Mouse (Mus musculus): Measurements from ENCODE around the gene Tns3. TPM values are rescaled to one million over a fixed set of nuclear protein-coding genes. Genes with fewer than 3 reads are reported as not detected.

Tns3 gene
- polyA plus RNA-seq, 1 experiment from 2014 or later, result 31.5 TPM

DNA sequence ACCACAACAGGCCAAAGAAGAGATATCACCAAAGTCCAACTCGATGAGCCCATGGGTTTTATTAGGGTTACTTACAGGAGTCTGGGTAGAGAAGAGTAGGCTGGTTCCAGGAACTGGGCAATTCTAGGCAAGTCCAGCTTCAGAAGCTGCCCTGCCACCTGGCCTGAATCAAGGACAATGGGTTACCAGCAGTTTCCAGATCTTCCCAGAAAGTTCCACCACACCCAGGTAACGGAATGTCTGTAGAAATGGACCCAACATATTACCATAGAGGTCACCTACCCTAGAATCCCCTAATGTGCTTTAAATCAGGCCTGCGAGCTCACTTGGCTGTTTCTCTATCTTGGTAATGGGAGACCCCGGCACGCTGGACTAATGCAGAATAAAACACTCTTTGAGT, 29.8 kb upstream of the Tns3 start:
- H3K36me3 ChIP-seq (ENCODE audit: insufficient read depth, low read length), result no peaks in the 10 kb centered on the region
- no peak for ATAC-seq (ENCODE audit: low FRiP score, low TSS enrichment)
- no peak overlapping the region for H3K4me2 ChIP-seq (replicated peaks; ENCODE audit: low read depth, low read length)
- no peak overlapping the region for H3K9ac ChIP-seq (replicated peaks; ENCODE audit: low read length)
- no peak overlapping the region for H3K4me3 ChIP-seq (ENCODE audit: low read length)
- peaks cover 28% of the 10 kb centered on the region for H3K4me1 ChIP-seq (ENCODE audit: insufficient read depth, low read length)
- WGBS, result 89% methylated on average over 5 of the region's 5 CpGs
- H3K27me3 ChIP-seq (ENCODE audit: insufficient read depth, low read length), result no peaks in the 10 kb centered on the region
- H3K27ac ChIP-seq (ENCODE audit: low read length), result no peak overlapping the region
- H3K9me3 ChIP-seq (ENCODE audit: low read length), result no peaks in the 10 kb centered on the region

DNA sequence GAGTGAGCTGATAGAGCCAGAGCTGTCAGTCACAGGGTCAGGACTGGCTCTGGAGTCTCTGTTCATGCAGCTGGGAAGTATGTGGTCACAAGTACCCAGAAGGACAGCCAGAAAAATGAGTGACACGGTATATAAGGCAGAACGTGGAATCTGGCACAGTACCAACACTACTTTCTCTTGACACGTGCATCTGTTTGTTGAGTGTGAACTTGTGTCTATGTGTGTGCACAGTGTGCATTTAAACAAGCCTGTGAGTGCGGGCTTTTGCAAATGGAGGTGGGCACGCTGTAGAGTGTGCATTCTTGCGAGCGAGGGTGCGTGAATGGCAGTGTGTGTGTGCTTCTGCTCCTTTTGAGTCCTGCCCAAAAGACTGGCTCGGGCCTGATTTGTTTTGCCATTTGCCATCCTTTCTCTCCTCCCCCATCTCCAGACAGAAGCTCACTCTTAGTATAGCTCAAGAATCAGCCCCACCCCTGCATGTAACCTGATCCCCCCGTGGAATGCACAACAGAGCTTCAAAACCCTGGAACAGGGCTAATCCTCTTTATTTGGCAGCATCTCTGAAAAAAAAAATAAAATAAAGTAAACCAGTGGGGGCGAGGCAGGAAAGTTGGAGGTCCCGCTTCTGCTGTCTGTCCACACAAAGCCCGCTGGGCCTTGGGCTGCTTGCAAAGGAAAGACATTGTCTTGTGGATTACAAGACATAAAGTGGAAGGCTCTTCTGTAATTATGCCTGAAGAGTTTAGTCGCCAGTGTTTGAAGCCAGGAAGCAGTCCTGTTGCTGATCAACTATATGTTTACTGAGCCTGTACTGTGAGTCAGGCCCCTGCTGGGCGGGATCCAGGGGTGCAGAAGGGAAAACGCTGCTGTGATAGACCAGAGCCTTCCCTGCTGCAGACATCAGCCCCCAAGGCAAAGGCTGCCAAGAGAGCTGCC, 28.5 kb upstream of the Tns3 start:
- Histone ChIP-seq H3K27ac (ENCODE audit: low read length) (peak overlapping the region; percentile 87), H3K4me1 (ENCODE audit: insufficient read depth, low read length) (peaks cover 28% of the 10 kb centered on the region), H3K4me3 (ENCODE audit: low read length) (0 out of 2 replicates have a peak overlapping the region, but pooled peaks have one; percentile 2), H3K4me2 (replicated peaks; ENCODE audit: low read depth, low read length) (peak overlapping the region; percentile 30), H3K9me3 (ENCODE audit: low read length) (no peaks in the 10 kb centered on the region), H3K36me3 (ENCODE audit: insufficient read depth, low read length) (no peaks in the 10 kb centered on the region), H3K27me3 (ENCODE audit: insufficient read depth, low read length) (no peaks in the 10 kb centered on the region), H3K9ac (replicated peaks; ENCODE audit: low read length) (peak overlapping the region; percentile 42)
- ATAC-seq (ENCODE audit: low FRiP score, low TSS enrichment), result peak; percentile 92
- WGBS, result 9% methylated on average over 16 of the region's 16 CpGs

DNA sequence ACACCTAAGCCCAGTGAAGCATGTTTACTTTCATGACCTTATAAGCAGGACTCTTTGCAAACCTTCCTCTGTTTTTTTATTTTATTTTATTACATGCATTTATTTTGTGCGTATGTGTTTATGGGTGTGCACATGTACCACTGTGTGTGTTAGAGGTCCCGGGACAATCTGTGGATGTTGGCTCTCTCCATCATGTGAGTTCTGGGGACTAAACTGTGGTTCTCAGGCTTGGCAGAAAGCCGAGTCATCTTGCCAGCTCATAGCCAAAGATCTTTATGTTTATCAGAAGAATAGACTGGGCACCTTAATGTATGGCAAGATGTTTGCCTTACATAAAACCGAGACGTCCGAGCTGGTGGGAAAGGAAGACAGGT, 27.8 kb upstream of the Tns3 start:
- Histone ChIP-seq H3K9me3 (ENCODE audit: low read length) (no peaks in the 10 kb centered on the region), H3K4me1 (ENCODE audit: insufficient read depth, low read length) (peaks cover 28% of the 10 kb centered on the region), H3K4me2 (replicated peaks; ENCODE audit: low read depth, low read length) (no peak overlapping the region), H3K4me3 (ENCODE audit: low read length) (no peak overlapping the region), H3K27ac (ENCODE audit: low read length) (peak overlapping the region; percentile 87), H3K36me3 (ENCODE audit: insufficient read depth, low read length) (no peaks in the 10 kb centered on the region), H3K9ac (replicated peaks; ENCODE audit: low read length) (no peak overlapping the region), H3K27me3 (ENCODE audit: insufficient read depth, low read length) (no peaks in the 10 kb centered on the region)
- ATAC-seq (ENCODE audit: low FRiP score, low TSS enrichment), result no peak
- WGBS, result 57% methylated on average over 6 of the region's 6 CpGs

DNA sequence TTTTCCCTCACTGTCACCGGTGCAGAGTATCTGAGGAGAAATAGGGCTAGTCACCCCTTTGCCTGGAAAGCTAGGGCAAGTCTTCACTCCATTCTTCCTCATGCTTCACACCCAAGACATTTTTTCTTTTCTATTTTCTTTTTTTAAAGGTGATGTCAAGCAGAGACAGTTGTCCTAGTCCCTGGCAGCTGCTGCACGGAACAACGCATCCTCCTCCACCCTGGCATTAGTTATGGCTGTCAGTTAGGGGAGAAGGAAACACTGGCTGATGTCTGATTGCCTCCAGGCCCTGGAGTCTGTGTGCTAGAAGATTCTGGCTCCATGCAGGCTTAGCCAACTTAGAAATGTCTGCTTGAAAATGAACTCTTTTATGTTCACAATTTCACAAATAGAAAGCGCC, 27.3 kb upstream of the Tns3 start:
- H3K9me3 ChIP-seq (ENCODE audit: low read length), result no peaks in the 10 kb centered on the region
- no peak overlapping the region for H3K4me2 ChIP-seq (replicated peaks; ENCODE audit: low read depth, low read length)
- peak overlapping the region; percentile 87; the same call in 1 of the 2 replicates for H3K27ac ChIP-seq (ENCODE audit: low read length)
- no peaks in the 10 kb centered on the region for H3K36me3 ChIP-seq (ENCODE audit: insufficient read depth, low read length)
- no peaks in the 10 kb centered on the region for H3K27me3 ChIP-seq (ENCODE audit: insufficient read depth, low read length)
- no peak overlapping the region for H3K9ac ChIP-seq (replicated peaks; ENCODE audit: low read length)
- no peak overlapping the region for H3K4me3 ChIP-seq (ENCODE audit: low read length)
- peaks cover 28% of the 10 kb centered on the region for H3K4me1 ChIP-seq (ENCODE audit: insufficient read depth, low read length)
- WGBS, result 57% methylated on average over 4 of the region's 4 CpGs
- no peak for ATAC-seq (ENCODE audit: low FRiP score, low TSS enrichment)

DNA sequence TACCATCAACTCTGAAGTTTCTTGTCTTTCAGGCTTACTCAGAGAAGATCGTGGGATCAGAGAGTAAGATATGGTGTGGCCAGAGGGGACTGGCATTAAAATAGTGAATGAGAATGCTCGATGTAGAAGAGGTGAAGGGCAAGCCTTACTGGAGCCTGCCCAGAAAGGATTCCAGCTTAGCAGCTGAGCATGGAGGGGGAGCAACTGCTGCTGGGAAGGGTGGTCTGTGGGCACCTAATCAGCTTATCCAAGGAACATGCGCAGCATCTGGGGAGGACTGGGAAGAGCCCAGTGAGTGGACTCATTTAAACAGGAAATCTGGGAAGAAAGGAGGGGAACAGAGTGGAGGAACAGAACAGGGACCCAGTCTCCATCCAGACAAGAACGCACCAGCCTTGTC, 26.3 kb upstream of the Tns3 start:
- Histone ChIP-seq H3K27ac (ENCODE audit: low read length) (no peak overlapping the region), H3K9me3 (ENCODE audit: low read length) (no peaks in the 10 kb centered on the region), H3K4me2 (replicated peaks; ENCODE audit: low read depth, low read length) (no peak overlapping the region), H3K9ac (replicated peaks; ENCODE audit: low read length) (no peak overlapping the region), H3K27me3 (ENCODE audit: insufficient read depth, low read length) (no peaks in the 10 kb centered on the region), H3K4me3 (ENCODE audit: low read length) (no peak overlapping the region), H3K4me1 (ENCODE audit: insufficient read depth, low read length) (peaks cover 28% of the 10 kb centered on the region), H3K36me3 (ENCODE audit: insufficient read depth, low read length) (no peaks in the 10 kb centered on the region)
- 73% methylated on average over 4 of the region's 4 CpGs for WGBS
- no peak for ATAC-seq (ENCODE audit: low FRiP score, low TSS enrichment)

DNA sequence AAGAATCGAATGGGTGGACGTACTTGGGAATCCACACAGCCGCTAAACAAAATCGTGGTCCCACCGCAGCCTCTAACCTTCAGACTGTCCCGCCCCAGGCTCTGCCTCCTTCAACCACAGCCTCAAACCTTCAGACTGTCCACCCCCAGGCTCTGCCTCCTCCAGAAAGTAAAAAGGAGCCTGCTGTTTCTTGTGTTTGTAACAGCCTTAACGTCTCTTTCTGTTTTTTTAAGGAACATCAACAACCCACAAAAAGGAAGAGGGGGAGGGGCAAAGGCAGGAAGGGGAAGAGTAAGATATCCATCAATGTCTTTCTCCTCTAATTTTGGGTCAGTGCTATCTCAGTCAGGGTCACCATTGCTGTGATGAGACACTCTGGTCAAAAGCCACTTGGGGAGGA, 25.2 kb upstream of the Tns3 start:
- Histone ChIP-seq H3K4me2 (replicated peaks; ENCODE audit: low read depth, low read length) (no peak overlapping the region), H3K9ac (replicated peaks; ENCODE audit: low read length) (no peak overlapping the region), H3K9me3 (ENCODE audit: low read length) (no peaks in the 10 kb centered on the region), H3K27ac (ENCODE audit: low read length) (peak overlapping the region; percentile 65), H3K27me3 (ENCODE audit: insufficient read depth, low read length) (no peaks in the 10 kb centered on the region), H3K4me3 (ENCODE audit: low read length) (no peak overlapping the region), H3K4me1 (ENCODE audit: insufficient read depth, low read length) (peaks cover 28% of the 10 kb centered on the region), H3K36me3 (ENCODE audit: insufficient read depth, low read length) (no peaks in the 10 kb centered on the region)
- 62% methylated on average over 7 of the region's 7 CpGs for WGBS
- ATAC-seq (ENCODE audit: low FRiP score, low TSS enrichment), result no peak

DNA sequence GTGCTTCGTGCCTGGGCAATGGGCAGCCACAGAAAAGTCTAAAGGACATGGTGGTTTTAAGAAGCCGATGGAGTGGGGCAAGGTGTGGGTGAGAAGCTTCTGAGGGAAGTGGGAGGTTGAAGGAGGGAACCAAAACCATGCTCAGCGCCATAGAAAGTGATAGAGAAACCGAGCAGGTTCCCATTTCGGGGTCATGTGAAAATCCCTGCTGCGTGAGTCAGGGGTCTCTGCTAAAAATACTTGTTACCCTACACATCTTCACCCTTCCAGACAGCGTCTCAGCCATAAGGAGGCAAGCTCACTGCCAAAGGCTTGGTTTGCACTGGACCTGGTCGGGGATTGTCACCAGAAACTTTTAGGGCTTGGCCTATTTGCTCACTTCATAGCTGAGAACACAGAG, 24.6 kb upstream of the Tns3 start:
- Histone ChIP-seq H3K27me3 (ENCODE audit: insufficient read depth, low read length) (no peaks in the 10 kb centered on the region), H3K9me3 (ENCODE audit: low read length) (no peaks in the 10 kb centered on the region), H3K4me3 (ENCODE audit: low read length) (no peak overlapping the region), H3K9ac (replicated peaks; ENCODE audit: low read length) (no peak overlapping the region), H3K4me2 (replicated peaks; ENCODE audit: low read depth, low read length) (no peak overlapping the region), H3K4me1 (ENCODE audit: insufficient read depth, low read length) (peaks cover 27% of the 10 kb centered on the region), H3K27ac (ENCODE audit: low read length) (peak overlapping the region; percentile 65), H3K36me3 (ENCODE audit: insufficient read depth, low read length) (no peaks in the 10 kb centered on the region)
- no peak for ATAC-seq (ENCODE audit: low FRiP score, low TSS enrichment)
- WGBS, result 93% methylated on average over 8 of the region's 8 CpGs

DNA sequence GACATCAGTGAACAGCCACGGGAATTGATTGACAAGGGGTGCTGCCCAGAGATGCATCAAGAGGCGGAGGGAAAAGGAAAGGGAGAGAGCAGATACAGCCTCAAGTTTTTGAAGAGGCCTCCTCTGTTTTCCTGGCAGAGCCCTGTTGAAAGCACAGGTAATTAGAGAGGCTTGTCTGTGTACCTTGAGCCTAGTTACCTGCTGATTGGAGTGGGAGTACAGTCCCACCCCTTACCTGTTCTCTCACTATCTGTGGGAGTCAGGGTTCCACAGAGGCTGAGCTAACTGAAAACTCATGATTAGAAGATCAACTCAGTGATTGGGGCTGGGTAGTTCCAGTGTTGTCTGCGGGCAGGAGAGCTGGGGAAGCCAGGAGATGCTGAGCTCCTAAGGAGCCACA, 22.2 kb upstream of the Tns3 start:
- ATAC-seq (ENCODE audit: low FRiP score, low TSS enrichment), result no peak
- Histone ChIP-seq H3K9ac (replicated peaks; ENCODE audit: low read length) (no peak overlapping the region), H3K4me3 (ENCODE audit: low read length) (no peak overlapping the region), H3K4me2 (replicated peaks; ENCODE audit: low read depth, low read length) (no peak overlapping the region), H3K27ac (ENCODE audit: low read length) (no peak overlapping the region), H3K9me3 (ENCODE audit: low read length) (no peaks in the 10 kb centered on the region), H3K27me3 (ENCODE audit: insufficient read depth, low read length) (no peaks in the 10 kb centered on the region), H3K4me1 (ENCODE audit: insufficient read depth, low read length) (peaks cover 3% of the 10 kb centered on the region), H3K36me3 (ENCODE audit: insufficient read depth, low read length) (no peaks in the 10 kb centered on the region)
- 78% methylated on average over 3 of the region's 3 CpGs for WGBS

DNA sequence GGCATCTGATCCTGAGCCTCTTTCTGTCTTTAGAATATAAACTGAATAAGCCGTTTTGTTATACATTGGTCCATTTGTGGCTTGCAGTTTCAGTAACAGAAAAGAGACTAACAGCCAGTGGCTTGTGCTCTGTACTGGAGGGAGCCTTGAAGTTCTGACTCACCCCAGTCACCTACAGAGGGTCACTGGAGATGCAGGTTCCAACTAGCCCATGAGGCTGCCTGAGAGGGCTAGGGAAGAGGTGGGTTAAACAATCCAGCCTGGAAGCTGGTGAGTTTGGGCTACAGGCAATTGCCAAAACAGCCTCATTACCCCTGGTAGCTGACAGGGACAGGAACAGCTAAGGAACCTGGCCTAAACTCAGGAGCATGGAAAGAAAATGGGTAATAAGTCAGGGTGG, 21.7 kb upstream of the Tns3 start:
- 90% methylated on average over 1 of the region's 1 CpGs for WGBS

DNA sequence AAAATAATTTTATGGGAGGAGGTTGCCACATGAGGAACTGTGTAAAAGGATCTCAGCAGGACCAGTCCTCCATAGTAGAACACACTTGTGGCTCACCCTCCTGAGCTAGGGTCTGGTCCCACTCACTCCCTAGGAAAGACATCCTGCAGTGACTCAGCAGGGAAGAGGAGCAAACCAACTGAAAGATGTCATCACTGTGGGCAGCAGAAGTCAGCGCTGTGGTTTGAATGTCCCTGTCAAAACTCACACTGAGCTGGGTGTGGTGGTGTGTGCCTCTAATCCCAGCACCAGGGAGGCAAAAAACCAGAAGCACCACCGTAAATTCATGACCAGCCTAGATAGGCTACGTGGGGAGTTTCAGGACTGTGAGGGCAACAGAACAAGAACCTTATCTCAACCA, 20.9 kb upstream of the Tns3 start:
- ATAC-seq (ENCODE audit: low FRiP score, low TSS enrichment), result no peak
- Histone ChIP-seq H3K9me3 (ENCODE audit: low read length) (no peaks in the 10 kb centered on the region), H3K4me2 (replicated peaks; ENCODE audit: low read depth, low read length) (no peak overlapping the region), H3K27me3 (ENCODE audit: insufficient read depth, low read length) (no peaks in the 10 kb centered on the region), H3K9ac (replicated peaks; ENCODE audit: low read length) (no peak overlapping the region), H3K4me1 (ENCODE audit: insufficient read depth, low read length) (peaks cover 4% of the 10 kb centered on the region; the same call in 1 of the 2 replicates), H3K27ac (ENCODE audit: low read length) (no peak overlapping the region), H3K4me3 (ENCODE audit: low read length) (no peak overlapping the region), H3K36me3 (ENCODE audit: insufficient read depth, low read length) (no peaks in the 10 kb centered on the region)
- WGBS, result 70% methylated on average over 3 of the region's 3 CpGs

More for the DNA sequence above, 21.7 kb upstream of the Tns3 start:
- Histone ChIP-seq H3K27me3 (ENCODE audit: insufficient read depth, low read length) (no peaks in the 10 kb centered on the region), H3K36me3 (ENCODE audit: insufficient read depth, low read length) (no peaks in the 10 kb centered on the region), H3K4me3 (ENCODE audit: low read length) (no peak overlapping the region), H3K9ac (replicated peaks; ENCODE audit: low read length) (no peak overlapping the region), H3K4me1 (ENCODE audit: insufficient read depth, low read length) (no peaks in the 10 kb centered on the region), H3K27ac (ENCODE audit: low read length) (no peak overlapping the region), H3K9me3 (ENCODE audit: low read length) (no peaks in the 10 kb centered on the region), H3K4me2 (replicated peaks; ENCODE audit: low read depth, low read length) (no peak overlapping the region)
- no peak for ATAC-seq (ENCODE audit: low FRiP score, low TSS enrichment)
